Mouse (Mus musculus) limb, embryonic 11.5 days (tissue): ENCODE data around the gene Hsd11b1. TPM values are rescaled to one million over a fixed set of nuclear protein-coding genes. Genes with fewer than 3 reads are reported as not detected.

Source experiments
- ATAC-seq: fragments of 200-750 bp; cut with Nextera tagmentation; 2 replicates; pipeline ENCODE4 v1.8.0; 2017; ENCODE audit warnings: low read depth; ENCODE audit not compliant: insufficient number of reproducible peaks, low FRiP score, low TSS enrichment
- DNase-seq: peaks from one replicate; pipeline ENCODE4 v3.0.0-alpha.2; 2015; ENCODE audit warnings: low spot score
- H3K27ac ChIP-seq: fragments of 300-500 bp; sonication (generic); replicated peaks from 2 replicates; pipeline ENCODE4 v1.5.1; 2014; ENCODE audit warnings: low read depth, mild to moderate bottlenecking, low read length
- H3K27me3 ChIP-seq: fragments of 300-500 bp; sonication (generic); 2 replicates; pipeline ENCODE4 v1.6.1; 2014; ENCODE audit warnings: mild to moderate bottlenecking, low read length, mixed read lengths; ENCODE audit not compliant: control insufficient read depth, insufficient read depth
- H3K36me3 ChIP-seq: fragments of 300-500 bp; sonication (generic); 2 replicates; pipeline ENCODE4 v1.6.1; 2014; ENCODE audit warnings: mild to moderate bottlenecking, low read length, moderate library complexity, mixed read lengths; ENCODE audit not compliant: control insufficient read depth, insufficient read depth
- H3K4me1 ChIP-seq: fragments of 300-500 bp; sonication (generic); 2 replicates; pipeline ENCODE4 v1.6.1; 2014; ENCODE audit warnings: low read length, mixed read lengths; ENCODE audit not compliant: control insufficient read depth, insufficient read depth
- H3K4me2 ChIP-seq: fragments of 300-500 bp; sonication (generic); 2 replicates; pipeline ENCODE4 v1.6.1; 2014; ENCODE audit warnings: low read depth, mild to moderate bottlenecking, moderate library complexity; ENCODE audit not compliant: severe bottlenecking
- H3K4me3 ChIP-seq: fragments of 300-500 bp; sonication (generic); 2 replicates; pipeline ENCODE4 v1.5.1; 2014; ENCODE audit warnings: low read depth, low read length
- H3K9ac ChIP-seq: fragments of 300-500 bp; sonication (generic); 2 replicates; pipeline ENCODE4 v1.6.1; 2014; ENCODE audit warnings: mild to moderate bottlenecking, low read length
- H3K9me3 ChIP-seq: fragments of 300-500 bp; sonication (generic); 2 replicates; pipeline ENCODE4 v1.6.1; 2016; ENCODE audit warnings: low read length; ENCODE audit not compliant: control insufficient read depth
- WGBS: fragments of 180-500 bp; shearing (Covaris S2); extraction: QIAGEN DNeasy Blood & Tissue Kit; methylation state at CpG from one replicate; pipeline ENCODE4 v1.1.7; 2014; 5-methylcytosine and 5-hydroxymethylcytosine counted together
- polyA plus RNA-seq: library from polyadenylated mRNA; unstranded; fragments of >200 nt; fragmentation: Nextera tagmentation; extraction: Ambion mirVana; gene quantifications from 2 replicates; pipeline ENCODE4 v1.2.1, GENCODE M21; 2014

Hsd11b1 gene
- polyA plus RNA-seq, 1 experiment from 2014 or later: 0.23 TPM

DNA sequence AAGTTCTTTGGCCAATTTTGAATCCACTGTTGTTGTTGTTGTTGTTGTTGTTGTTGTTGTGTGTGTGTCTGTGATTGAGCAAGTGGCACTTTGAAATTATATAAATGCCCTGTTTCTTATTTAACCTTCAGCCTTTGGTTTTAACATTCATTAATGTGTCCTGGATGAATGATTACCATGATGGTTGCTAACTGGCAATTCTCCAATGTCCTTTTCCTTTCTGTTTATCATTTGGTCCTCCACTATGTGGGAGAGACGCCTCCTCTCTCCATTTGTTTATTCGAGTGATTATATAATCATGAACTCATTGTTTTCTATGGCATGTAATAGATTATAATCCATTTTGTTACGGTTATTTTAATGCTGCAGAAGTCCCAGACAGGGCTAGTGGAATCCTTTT lies 33.3 kb downstream of the Hsd11b1 start:
- H3K27me3 ChIP-seq: no peaks in the 10 kb centered on the region
- H3K9me3 ChIP-seq: no peaks in the 10 kb centered on the region
- H3K4me2 ChIP-seq: no peak overlapping the region
- H3K9ac ChIP-seq: no peak overlapping the region
- H3K27ac ChIP-seq: no peak overlapping the region
- H3K4me1 ChIP-seq: no peaks in the 10 kb centered on the region
- H3K36me3 ChIP-seq: no peaks in the 10 kb centered on the region
- WGBS: 85% methylated on average over 3 of the region's 3 CpGs
- no peak for DNase-seq
- H3K4me3 ChIP-seq: no peak overlapping the region
- no peak for ATAC-seq

GRCm38 (mm10) chr1:193229570-193229969 lies 34.3 kb downstream of the Hsd11b1 start:
- WGBS: 95% methylated on average over 5 of the region's 5 CpGs

DNA sequence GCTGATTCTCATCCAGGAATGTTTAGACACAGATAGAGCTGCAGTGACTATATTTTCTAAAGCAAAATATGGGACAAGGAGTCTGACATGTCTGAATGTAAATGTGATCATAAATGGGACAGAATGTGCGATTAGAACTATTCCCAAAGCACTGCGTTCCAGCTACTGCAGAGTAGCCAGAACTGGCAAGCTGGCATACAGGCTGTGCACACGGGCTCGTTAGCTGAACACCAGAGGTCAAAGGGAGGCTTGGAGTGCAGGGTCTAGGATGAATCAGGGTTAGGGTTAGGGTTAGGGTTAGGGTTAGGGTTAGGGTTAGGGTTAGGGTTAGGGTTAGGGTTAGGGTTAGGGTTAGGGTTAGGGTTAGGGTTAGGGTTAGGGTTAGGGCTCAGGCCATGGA lies 36.3 kb downstream of the Hsd11b1 start:
- Histone ChIP-seq H3K27ac (no peak overlapping the region), H3K9ac (no peak overlapping the region), H3K4me1 (no peaks in the 10 kb centered on the region), H3K9me3 (no peaks in the 10 kb centered on the region), H3K27me3 (no peaks in the 10 kb centered on the region), H3K36me3 (no peaks in the 10 kb centered on the region), H3K4me3 (no peak overlapping the region), H3K4me2 (no peak overlapping the region)
- DNase-seq: no peak
- ATAC-seq: no peak
- WGBS: 64% methylated on average over 4 of the region's 4 CpGs

More at GRCm38 (mm10) chr1:193229570-193229969, 34.3 kb downstream of the Hsd11b1 start:
- Histone ChIP-seq H3K4me2 (no peak overlapping the region), H3K9ac (no peak overlapping the region), H3K27me3 (no peaks in the 10 kb centered on the region), H3K4me1 (no peaks in the 10 kb centered on the region), H3K27ac (no peak overlapping the region), H3K4me3 (no peak overlapping the region), H3K9me3 (no peaks in the 10 kb centered on the region), H3K36me3 (no peaks in the 10 kb centered on the region)
- no peak for ATAC-seq
- DNase-seq: no peak

- H3K9me3 ChIP-seq: no peaks in the 10 kb centered on the region
- ATAC-seq (no peak), DNase-seq (no peak)
- H3K4me3 ChIP-seq: no peak overlapping the region
- H3K9ac ChIP-seq: no peak overlapping the region
- WGBS: 22% methylated on average over 7 of the region's 7 CpGs
- H3K4me1 ChIP-seq: no peaks in the 10 kb centered on the region
- no peaks in the 10 kb centered on the region for H3K27me3 ChIP-seq
- H3K27ac ChIP-seq: no peak overlapping the region
- H3K4me2 ChIP-seq: no peak overlapping the region
- H3K36me3 ChIP-seq: no peaks in the 10 kb centered on the region
Observed at GRCm38 (mm10) chr1:193226724-193227522, 37.0 kb downstream of the Hsd11b1 start.

GRCm38 (mm10) chr1:193226114-193226513 lies 37.8 kb downstream of the Hsd11b1 start:
- no peaks in the 10 kb centered on the region for H3K4me1 ChIP-seq
- H3K27ac ChIP-seq: no peak overlapping the region
- H3K9ac ChIP-seq: no peak overlapping the region
- H3K9me3 ChIP-seq: no peaks in the 10 kb centered on the region
- WGBS: 92% methylated on average over 4 of the region's 4 CpGs
- H3K36me3 ChIP-seq: no peaks in the 10 kb centered on the region
- DNase-seq (no peak), ATAC-seq (no peak)
- no peak overlapping the region for H3K4me3 ChIP-seq
- no peak overlapping the region for H3K4me2 ChIP-seq
- H3K27me3 ChIP-seq: no peaks in the 10 kb centered on the region

DNA sequence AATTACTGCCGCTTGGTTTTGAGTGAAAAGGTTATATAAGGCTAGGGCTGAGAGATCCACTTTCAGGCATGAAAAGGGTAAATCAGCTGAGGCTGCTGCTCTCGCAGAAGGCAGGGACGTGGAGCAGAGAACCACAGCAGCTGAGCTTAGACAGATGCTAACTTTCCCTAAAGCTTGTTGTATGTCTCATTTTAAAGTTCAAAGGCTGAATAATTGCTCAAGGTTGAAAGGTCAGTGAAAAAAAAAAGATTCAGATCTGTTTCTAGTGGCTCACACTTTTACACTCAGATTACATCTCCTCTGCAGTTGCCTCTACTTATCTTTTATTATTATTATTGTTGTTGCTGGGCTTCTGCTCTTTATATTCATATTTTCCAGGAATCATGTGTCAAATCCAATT lies 38.3 kb downstream of the Hsd11b1 start:
- DNase-seq (no peak), ATAC-seq (no peak)
- Histone ChIP-seq H3K4me1 (no peaks in the 10 kb centered on the region), H3K27ac (no peak overlapping the region), H3K9me3 (no peaks in the 10 kb centered on the region), H3K36me3 (no peaks in the 10 kb centered on the region), H3K4me2 (no peak overlapping the region), H3K9ac (no peak overlapping the region), H3K4me3 (no peak overlapping the region), H3K27me3 (no peaks in the 10 kb centered on the region)
- WGBS: 15% methylated on average over 3 of the region's 3 CpGs

- no peaks in the 10 kb centered on the region for H3K9me3 ChIP-seq
- 83% methylated on average over 5 of the region's 5 CpGs for WGBS
- H3K27me3 ChIP-seq: no peaks in the 10 kb centered on the region
- H3K4me3 ChIP-seq: no peak overlapping the region
- H3K9ac ChIP-seq: no peak overlapping the region
- no peak overlapping the region for H3K4me2 ChIP-seq
- H3K36me3 ChIP-seq: no peaks in the 10 kb centered on the region
- H3K27ac ChIP-seq: no peak overlapping the region
- no peak for DNase-seq
- ATAC-seq: no peak
- H3K4me1 ChIP-seq: no peaks in the 10 kb centered on the region
Observed at GRCm38 (mm10) chr1:193220408-193220807, 43.5 kb downstream of the Hsd11b1 start.

- ATAC-seq (no peak), DNase-seq (no peak)
- Histone ChIP-seq H3K4me2 (no peak overlapping the region), H3K4me3 (no peak overlapping the region), H3K27ac (no peak overlapping the region), H3K9ac (no peak overlapping the region), H3K4me1 (no peaks in the 10 kb centered on the region), H3K27me3 (no peaks in the 10 kb centered on the region), H3K36me3 (no peaks in the 10 kb centered on the region), H3K9me3 (no peaks in the 10 kb centered on the region)
- 71% methylated on average over 3 of the region's 3 CpGs for WGBS
Observed at GRCm38 (mm10) chr1:193216000-193216399, 47.9 kb downstream of the Hsd11b1 start.

DNA sequence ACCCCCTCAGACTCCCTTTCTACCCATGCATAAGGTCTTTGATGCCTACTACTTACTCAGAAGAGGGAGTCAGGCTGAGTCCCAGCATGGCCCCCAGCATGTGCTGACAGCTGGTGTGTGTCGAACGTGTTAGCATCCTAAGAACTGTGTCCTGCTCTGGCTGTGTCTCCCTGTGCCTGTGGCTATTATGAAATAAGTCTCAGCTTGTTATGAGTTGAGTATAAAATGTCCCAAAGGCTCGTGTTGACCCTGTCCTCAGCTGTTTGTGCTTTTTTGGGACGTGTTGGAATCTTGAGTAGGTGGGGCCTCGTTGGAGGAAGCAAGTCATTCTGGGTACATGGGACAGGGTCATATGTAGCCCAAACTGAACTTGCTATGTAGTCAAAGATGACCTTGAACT lies 49.8 kb downstream of the Hsd11b1 start:
- 76% methylated on average over 5 of the region's 5 CpGs for WGBS
- H3K4me2 ChIP-seq: no peak overlapping the region
- DNase-seq: no peak
- H3K4me1 ChIP-seq: no peaks in the 10 kb centered on the region
- no peaks in the 10 kb centered on the region for H3K27me3 ChIP-seq
- no peak overlapping the region for H3K27ac ChIP-seq
- no peaks in the 10 kb centered on the region for H3K9me3 ChIP-seq
- no peak overlapping the region for H3K9ac ChIP-seq
- H3K4me3 ChIP-seq: no peak overlapping the region
- ATAC-seq: no peak
- no peaks in the 10 kb centered on the region for H3K36me3 ChIP-seq
